26 mouse cellular contexts compared by ENCODE assay signal in the genomic region with DNA sequence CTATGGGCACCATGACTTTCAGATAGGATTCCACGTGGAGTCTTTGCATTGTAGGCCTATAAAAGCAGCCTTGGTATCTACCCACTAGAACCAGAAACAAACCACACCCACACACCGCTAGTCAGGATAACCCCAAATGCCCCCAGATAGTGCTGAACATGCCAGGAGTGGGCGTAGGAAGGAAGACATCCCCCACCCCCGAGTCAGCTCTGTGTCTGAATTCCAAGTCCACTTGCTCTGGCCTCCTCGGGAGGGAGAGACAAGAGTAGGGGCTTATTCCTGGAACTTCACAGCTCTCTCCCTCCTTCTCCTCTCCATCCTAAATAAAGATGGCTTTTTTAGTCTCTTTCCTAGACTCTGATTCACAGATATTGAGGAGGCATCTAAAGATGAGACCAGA.
DNase-seq lines count a peak whose midpoint lies in the region; ATAC-seq and TF ChIP-seq lines count a peak whose summit lies in the region.
"Had no signal": no experiment of that assay in that cellular context is flagged by ENCODE, and none has a peak within 500 bp of the region (broad histone marks: within the 10 kb centered on the region; RNA-seq: fewer than 3 reads in every experiment).

No protein-coding gene starts in this region.

- 33% methylated on average over 5 of the region's 5 CpGs for WGBS in lung, postnatal 0 days
- 45% methylated on average over 5 of the region's 5 CpGs for WGBS in intestine, embryonic 16.5 days

- ATAC-seq in lung, postnatal 0 days, result no peak
- ATAC-seq in intestine, embryonic 16.5 days, result no peak
- ATAC-seq: inflammation-experienced regulatory T-cells, adult 6 months; liver, embryonic 12.5 days; Patski had no signal

- H3K36me3 ChIP-seq in lung, postnatal 0 days (ENCODE audit: insufficient read depth, low read length), result no peaks in the 10 kb centered on the region
- no peaks in the 10 kb centered on the region for H3K36me3 ChIP-seq in intestine, embryonic 16.5 days (ENCODE audit: control insufficient read depth, insufficient read depth, low read length)
- H3K36me3 ChIP-seq: embryonic facial prominence, embryonic 12.5 days; heart, embryonic 15.5 days; limb, embryonic 13.5 days; liver, embryonic 12.5 days; midbrain, embryonic 12.5 days had no signal

- H3K4me1 ChIP-seq in lung, postnatal 0 days (ENCODE audit: insufficient read depth, low read depth, low read length), result no peaks in the 10 kb centered on the region
- no peaks in the 10 kb centered on the region for H3K4me1 ChIP-seq in intestine, embryonic 16.5 days (ENCODE audit: control insufficient read depth, insufficient read depth, low read length)
- H3K4me1 ChIP-seq: embryonic facial prominence, embryonic 12.5 days; heart, embryonic 15.5 days; liver, embryonic 12.5 days had no signal

- H3K27me3 ChIP-seq in lung, postnatal 0 days (replicated peaks; ENCODE audit: insufficient read depth, low read length), result no peaks in the 10 kb centered on the region
- H3K27me3 ChIP-seq in intestine, embryonic 16.5 days (replicated peaks; ENCODE audit: control insufficient read depth, insufficient read depth, low read length), result no peaks in the 10 kb centered on the region
- H3K27me3 ChIP-seq: embryonic facial prominence, embryonic 12.5 days; heart, embryonic 15.5 days; liver, embryonic 12.5 days; midbrain, embryonic 12.5 days had no signal

- H3K4me3 ChIP-seq in lung, postnatal 0 days (ENCODE audit: low read depth, low read length), result no peak overlapping the region
- H3K4me3 ChIP-seq in intestine, embryonic 16.5 days (ENCODE audit: low read length), result no peak overlapping the region
- H3K4me3 ChIP-seq: embryonic facial prominence, embryonic 12.5 days; heart, embryonic 15.5 days; limb, embryonic 13.5 days; liver, embryonic 12.5 days; midbrain, embryonic 12.5 days had no signal

- H3K4me2 ChIP-seq in lung, postnatal 0 days (replicated peaks; ENCODE audit: low read depth, low read length), result no peak overlapping the region
- no peak overlapping the region for H3K4me2 ChIP-seq in intestine, embryonic 16.5 days (ENCODE audit: low read depth, low read length)
- H3K4me2 ChIP-seq: embryonic facial prominence, embryonic 12.5 days; heart, embryonic 15.5 days; hindbrain, embryonic 14.5 days; limb, embryonic 13.5 days; liver, embryonic 12.5 days; midbrain, embryonic 12.5 days had no signal

- TF ChIP-seq EP300 in lung, postnatal 0 days (IDR thresholded peaks at IDR 0.05), result no peak

- DNase-seq in right cerebral cortex, adult 18-20 months, result peak; percentile 64
- DNase-seq in right cerebral cortex, postnatal 4 days, result no peak
- peak; percentile 37 to 71 for DNase-seq in left cerebral cortex, adult 9 months (ENCODE audit: low spot score in 2 of 2)
- peak; percentile 28 for DNase-seq in right cerebral cortex, postnatal 14 days
- DNase-seq in lung, postnatal 0 days (ENCODE audit: low spot score), result no peak
- DNase-seq in cerebellum, postnatal 36 days, result no peak
- DNase-seq: adrenal gland, adult 2 months; cerebellum, adult 11-12 months; cerebellum, postnatal 10 days; gastrocnemius, postnatal 25 days; heart, postnatal 36 days; kidney, adult 8-10 months; kidney, postnatal 14 days; layer of hippocampus, postnatal 36 days; lung, adult 18-20 months; lung, postnatal 14 days had no signal

- no peak overlapping the region for H3K9ac ChIP-seq in lung, postnatal 0 days (replicated peaks; ENCODE audit: low read depth)
- H3K9ac ChIP-seq in intestine, embryonic 16.5 days (ENCODE audit: low read depth, low read length), result no peak overlapping the region
- H3K9ac ChIP-seq: embryonic facial prominence, embryonic 12.5 days; heart, embryonic 15.5 days; hindbrain, embryonic 14.5 days; limb, embryonic 13.5 days; liver, embryonic 12.5 days; midbrain, embryonic 12.5 days had no signal

- no peak overlapping the region for H3K27ac ChIP-seq in lung, postnatal 0 days (ENCODE audit: low read length)
- H3K27ac ChIP-seq in intestine, embryonic 16.5 days (ENCODE audit: low read length), result no peak overlapping the region
- H3K27ac ChIP-seq: embryonic facial prominence, embryonic 12.5 days; heart, embryonic 15.5 days; hindbrain, embryonic 14.5 days; limb, embryonic 13.5 days; liver, embryonic 12.5 days; midbrain, embryonic 12.5 days; stomach, postnatal 0 days had no signal

- H3K9me3 ChIP-seq in lung, postnatal 0 days (ENCODE audit: low read length), result no peaks in the 10 kb centered on the region
- H3K9me3 ChIP-seq in intestine, embryonic 16.5 days (ENCODE audit: control insufficient read depth, low read length), result no peaks in the 10 kb centered on the region
- H3K9me3 ChIP-seq: embryonic facial prominence, embryonic 12.5 days; heart, embryonic 15.5 days; limb, embryonic 13.5 days; liver, embryonic 12.5 days; midbrain, embryonic 12.5 days had no signal

- no peak for TF ChIP-seq CTCF in lung, postnatal 0 days (IDR thresholded peaks at IDR 0.05)

Comparison
In these comparisons a context has a peak if more than half of its experiments do, and no peak if none do; other contexts are left out.
1. DNase-seq: peak in right cerebral cortex, adult 18-20 months (single experiment), left cerebral cortex, adult 9 months (2 of 2) and right cerebral cortex, postnatal 14 days (single experiment); none in right cerebral cortex, postnatal 4 days (single experiment), lung, postnatal 0 days (single experiment) and cerebellum, postnatal 36 days (0 of 2).